Mouse (Mus musculus): ENCODE measurements at regions not wholly inside any gene's neighbourhood (a gene's known extent, or its start where the extent isn't known, plus 50 kb on each side); places are given as distances from the start of the nearest gene placed in this dataset.
A peak's percentile ranks its signal among the peaks of the same experiment; 100 is the strongest.

GRCm38 (mm10) chr2:7840612-7841011, 331.2 kb upstream of the Celf2 start:
- DNase-seq (ENCODE audit: low read depth, low spot score), result no peak

- DNase-seq (ENCODE audit: low read depth, low spot score), result no peak
Observed at GRCm38 (mm10) chr2:7837877-7838276, 328.5 kb upstream of the Celf2 start.

DNA sequence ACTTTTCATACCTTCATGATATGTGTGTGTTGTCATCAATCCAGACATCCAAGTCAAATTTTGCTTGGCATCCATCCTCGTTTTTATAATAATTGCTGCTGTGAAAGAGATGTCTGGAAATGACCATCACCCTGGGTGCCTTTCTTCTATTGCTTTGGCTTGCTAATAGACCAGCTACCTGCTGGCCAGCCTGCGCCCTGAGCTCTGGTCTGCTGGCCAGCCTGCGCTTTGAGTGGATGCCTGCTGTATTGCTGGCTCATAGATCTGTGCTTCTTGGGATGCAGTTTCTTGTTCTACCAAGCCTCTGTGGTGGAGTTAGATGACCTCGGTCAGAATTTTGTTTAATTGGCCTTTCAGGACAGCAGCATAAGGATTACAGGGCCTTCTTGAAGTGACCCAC, 321.9 kb upstream of the Celf2 start:
- no peak for DNase-seq (ENCODE audit: low read depth, low spot score)

DNA sequence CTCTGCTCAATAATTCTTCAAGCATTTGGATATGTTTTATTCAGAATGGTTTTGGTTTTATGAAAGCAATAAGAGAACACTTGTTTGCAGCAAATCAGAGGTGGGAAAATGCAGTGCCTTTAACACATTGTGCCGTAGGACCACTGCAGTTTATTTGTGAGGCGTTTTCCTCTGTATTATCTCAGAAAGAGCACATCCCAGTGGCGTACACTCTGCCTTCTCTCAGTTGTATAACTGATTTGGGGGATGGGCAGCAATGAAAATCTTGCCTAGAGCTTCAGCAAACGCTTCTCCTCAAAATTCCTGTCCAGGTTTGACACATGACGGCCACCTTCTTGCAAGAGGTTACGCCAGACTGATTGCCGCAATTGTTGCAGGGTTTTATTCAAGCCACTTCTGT, 316.9 kb upstream of the Celf2 start:
- DNase-seq (ENCODE audit: low read depth, low spot score), result no peak

GRCm38 (mm10) chr2:7796415-7796814, 287.1 kb upstream of the Celf2 start:
- DNase-seq (ENCODE audit: low read depth, low spot score), result no peak

DNA sequence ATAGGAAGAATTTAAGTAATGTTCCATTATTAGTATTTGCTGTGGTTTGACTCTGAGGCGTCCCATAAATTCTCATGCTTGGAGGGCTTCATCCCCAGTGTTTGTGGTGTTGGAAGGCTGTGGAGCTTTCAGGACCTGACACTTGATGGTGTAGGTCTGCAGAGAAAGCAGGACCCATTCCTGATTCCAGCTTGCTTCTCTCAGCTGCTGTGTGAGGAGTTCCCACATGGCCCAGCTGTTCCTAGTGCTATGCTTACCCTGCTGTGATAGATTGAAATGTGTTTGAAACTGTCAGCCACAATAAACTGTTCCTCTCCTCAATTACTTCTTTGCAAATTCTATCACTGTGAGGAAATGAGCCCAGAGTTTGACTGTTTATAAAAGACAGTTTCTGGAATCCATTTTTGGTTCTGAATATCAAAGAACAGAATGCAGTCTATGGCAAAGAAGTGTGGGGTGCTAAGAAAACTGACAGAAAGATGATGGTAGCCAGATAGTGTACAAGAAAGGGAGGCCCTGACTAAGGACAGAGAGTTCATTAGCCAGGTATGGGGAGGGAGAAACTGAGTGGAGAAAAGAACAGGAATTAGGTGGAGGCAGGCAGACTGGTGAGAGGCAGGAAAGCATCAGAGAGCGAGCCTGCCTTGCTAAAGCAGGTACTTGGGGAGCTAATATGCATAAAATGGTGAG, 283.2 kb upstream of the Celf2 start:
- DNase-seq (ENCODE audit: low read depth, low spot score), result no peak

DNA sequence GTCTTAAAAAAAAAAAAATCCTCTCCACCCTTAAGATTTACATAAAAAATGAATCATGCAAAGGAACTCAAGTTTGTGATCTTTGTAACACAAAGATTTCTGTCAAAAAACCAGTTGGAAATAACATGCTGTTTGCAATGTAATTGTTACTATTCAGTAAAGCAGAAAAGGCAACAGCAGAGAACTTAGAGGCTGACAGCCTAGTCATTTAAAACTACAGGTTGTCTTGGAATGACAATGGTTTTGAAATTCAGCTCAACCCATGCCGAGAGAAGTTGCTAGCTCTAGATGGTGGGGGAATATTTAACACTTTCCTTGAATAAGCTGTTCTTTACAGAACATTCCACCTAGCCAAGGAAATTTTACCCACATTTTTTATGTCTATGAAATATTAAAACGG, 269.2 kb upstream of the Celf2 start:
- DNase-seq (ENCODE audit: low read depth, low spot score), result peak; percentile 2

GRCm38 (mm10) chr2:7734097-7734730, 224.9 kb upstream of the Celf2 start:
- no peak for DNase-seq (ENCODE audit: low read depth, low spot score)

DNA sequence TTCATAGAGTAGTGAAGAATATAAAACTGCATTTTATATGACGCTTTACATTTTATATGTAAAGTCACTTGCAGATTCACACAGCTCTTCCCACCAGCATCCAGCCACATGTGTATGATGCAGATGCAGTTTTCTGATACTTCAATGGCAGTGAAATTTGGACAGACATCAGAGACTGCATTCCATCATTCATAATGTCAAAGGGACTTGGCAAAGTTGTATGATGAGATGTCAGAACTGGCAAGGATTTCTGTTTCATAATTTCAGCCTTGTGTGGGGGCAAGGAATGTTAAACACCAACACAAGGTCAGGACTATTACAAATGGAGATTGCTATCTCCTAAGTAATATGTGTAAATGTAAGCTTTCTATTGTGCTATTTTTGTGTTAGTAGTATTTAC, 221.6 kb upstream of the Celf2 start:
- DNase-seq (ENCODE audit: low read depth, low spot score), result no peak

DNA sequence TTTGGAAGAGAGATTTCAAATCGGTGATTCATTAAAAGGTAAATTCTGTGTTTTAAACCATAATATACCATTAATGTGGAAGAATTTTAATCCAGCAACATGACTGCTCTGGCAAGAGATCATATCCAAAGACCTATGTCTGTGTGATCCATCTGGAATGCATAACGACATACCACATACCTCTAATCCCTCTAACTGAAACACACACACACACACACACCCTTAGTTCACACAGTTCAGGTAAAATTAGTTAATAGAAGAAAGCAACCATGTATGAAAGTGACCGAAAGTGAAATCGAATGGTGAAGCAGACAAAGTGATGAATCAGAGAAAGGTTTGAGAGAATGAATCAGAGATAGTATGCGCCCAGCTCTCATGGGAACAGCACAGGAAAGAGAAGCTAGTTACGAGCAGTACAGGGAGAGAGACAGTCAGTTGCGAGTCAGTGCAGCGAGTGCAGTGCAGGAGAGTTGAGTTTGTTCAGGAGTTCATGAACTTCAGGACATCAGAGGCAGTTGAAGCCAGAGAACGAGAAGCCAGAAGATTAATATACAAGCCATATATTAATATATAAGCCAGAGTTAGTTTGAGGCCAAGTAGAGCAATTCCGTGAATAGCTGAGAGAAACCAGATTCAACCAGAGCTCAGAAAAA, 213.0 kb upstream of the Celf2 start:
- DNase-seq (ENCODE audit: low read depth, low spot score), result no peak

DNA sequence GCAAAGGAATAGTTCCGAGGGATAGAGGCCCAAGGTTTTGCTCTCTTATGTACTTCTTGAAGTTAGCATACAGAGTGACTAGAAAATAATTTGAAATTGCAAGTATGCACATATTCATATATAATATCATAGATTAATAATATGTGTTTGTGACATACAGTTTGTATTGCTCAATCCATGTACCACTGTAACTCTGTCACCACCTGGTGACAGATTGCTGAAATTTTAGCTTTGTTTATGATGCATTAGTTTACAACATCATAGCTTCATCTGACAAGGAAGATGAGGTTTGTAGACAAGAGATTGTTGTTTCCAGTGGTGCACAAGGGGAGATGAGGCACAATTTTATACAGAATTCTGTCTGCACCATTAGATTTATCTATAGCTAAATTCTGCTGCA, 201.7 kb upstream of the Celf2 start:
- DNase-seq (ENCODE audit: low read depth, low spot score), result no peak

GRCm38 (mm10) chr2:7710476-7710875, 201.1 kb upstream of the Celf2 start:
- DNase-seq (ENCODE audit: low read depth, low spot score), result no peak

DNA sequence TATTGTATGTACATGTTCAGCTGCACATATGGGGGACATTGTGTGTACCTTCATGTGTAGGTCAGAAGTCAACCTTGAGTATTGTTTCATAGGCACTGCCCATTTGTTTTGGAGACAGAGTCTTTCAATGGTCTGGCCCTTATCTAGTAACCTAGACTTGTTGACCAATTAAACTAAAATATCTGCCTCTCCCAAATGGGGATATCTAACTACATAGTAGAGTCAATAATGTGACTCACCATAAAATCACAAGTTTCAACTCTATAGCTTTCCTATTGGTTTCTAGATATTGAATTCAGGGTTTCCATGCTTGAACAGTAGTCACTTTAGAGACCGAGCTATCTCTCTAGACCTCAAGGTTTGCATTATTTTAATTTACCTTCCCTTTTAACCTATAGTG, 174.0 kb upstream of the Celf2 start:
- DNase-seq (ENCODE audit: low read depth, low spot score), result no peak

- no peak for DNase-seq (ENCODE audit: low read depth, low spot score)
Observed at GRCm38 (mm10) chr2:7640892-7641291, 131.5 kb upstream of the Celf2 start.

- DNase-seq (ENCODE audit: low read depth, low spot score), result no peak
Observed at GRCm38 (mm10) chr2:7622716-7623285, 113.4 kb upstream of the Celf2 start.

DNA sequence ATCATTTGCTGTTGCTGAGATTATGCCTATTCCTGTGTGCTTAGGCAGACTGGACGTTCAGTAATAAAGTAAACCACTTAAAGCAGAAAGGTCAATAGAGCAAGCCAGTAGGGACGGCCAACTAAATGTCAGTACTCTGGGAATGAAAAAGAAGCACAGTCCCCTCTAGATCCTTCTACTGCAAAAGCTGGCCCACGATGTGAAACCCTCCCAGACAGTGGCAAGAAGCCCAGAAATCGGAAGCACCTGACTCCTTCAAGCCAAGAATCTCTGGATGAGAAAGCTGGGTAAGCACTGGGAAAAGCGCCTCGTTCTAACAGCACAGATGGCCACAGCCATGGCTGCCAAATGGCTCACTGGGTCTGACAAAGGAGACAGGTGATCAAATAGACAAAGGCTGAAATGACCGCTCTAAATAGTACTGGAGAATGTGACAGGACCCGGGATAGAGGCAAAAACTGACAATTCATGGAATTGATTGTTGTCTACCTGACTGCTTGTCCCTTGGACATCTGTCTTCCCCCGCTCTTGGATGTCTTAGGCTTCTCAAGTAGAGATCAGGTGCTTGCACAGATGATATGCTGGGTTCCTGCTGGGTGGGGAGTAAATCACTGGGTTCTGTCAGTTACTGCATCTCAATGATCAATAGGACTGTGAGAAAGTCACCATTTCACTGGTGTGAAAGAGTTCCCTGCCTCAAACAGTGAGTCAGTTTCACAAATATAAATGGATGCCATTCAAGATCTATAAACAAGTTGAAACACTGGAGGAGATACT, 110.7 kb upstream of the Celf2 start:
- DNase-seq (ENCODE audit: low read depth, low spot score), result no peak

GRCm38 (mm10) chr2:7578196-7578595, 68.8 kb upstream of the Celf2 start:
- no peak for DNase-seq (ENCODE audit: low read depth, low spot score)
